Mouse (Mus musculus) lung, postnatal 0 days (tissue): ENCODE data around the gene Atf4.

Experiments
- CTCF ChIP-seq: IDR thresholded peaks from 2 replicates; pipeline ENCODE4 v1.5.1; 2016; ENCODE audit warnings: antibody characterized with exemption, mild to moderate bottlenecking
- EP300 ChIP-seq: IDR thresholded peaks from 2 replicates; pipeline ENCODE4 v1.6.1; 2016; ENCODE audit warnings: antibody characterized with exemption, mild to moderate bottlenecking, control low read depth

DNA sequence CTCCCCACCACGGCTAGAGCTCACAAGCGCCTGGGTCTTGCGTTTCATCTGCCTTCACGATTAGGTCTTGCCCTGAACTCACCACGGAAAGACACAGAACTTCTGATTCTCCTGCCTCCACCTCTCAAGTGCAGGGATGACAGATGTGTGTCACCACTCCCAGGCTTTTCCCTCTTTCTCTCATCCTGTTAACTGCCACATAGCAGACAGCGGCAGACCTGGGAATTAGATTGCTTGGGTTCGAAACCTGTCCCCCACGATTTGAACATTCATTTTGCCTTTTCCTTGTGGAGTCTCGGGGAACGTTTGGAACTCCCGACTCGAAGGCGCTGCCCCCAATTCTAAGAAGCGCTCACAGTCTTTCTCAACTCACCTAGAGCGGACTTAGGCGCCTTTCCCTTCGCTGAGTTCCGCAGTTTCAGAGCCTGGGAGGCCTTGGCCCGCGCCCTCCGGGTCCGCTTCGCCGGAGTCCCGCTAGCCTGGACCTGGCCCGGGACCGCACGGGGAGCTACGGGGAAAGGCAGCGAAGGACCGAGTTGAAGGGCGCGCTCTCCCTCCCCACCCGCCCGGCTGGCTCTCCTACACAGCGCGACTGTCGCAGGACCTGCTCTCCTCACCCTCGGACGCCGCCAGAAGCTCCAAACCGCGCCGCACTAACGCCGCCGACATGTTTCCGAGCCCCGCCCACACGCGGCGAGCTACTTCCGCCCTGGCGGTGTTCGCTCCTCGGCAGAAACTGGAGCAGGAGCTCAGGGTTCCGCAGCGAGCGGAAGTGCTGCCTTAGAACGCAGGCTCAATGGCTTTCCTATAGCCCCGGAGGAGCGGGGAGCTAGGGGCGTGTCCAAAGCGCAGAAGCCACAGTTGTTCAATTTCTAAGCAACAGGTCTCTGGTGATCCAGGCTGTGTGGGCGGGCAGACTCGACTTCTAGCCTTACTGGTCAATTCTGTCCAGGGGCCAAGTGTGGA lies 8.9 kb downstream of the Atf4 start, which contains the start of gene Rps19bp1:
- TF ChIP-seq CTCF (no peak), EP300 (no peak)
